Mouse (Mus musculus) 416B (cell line): ENCODE data around the gene Dusp10.

Experiments
- DNase-seq: peaks from one replicate; pipeline ENCODE4 v3.0.0; 2011; ENCODE audit warnings: low read depth

The Dusp10 gene

GRCm38 (mm10) chr1:184054176-184054575, 41.1 kb downstream of the Dusp10 start:
- no peak for DNase-seq

GRCm38 (mm10) chr1:184058206-184058605, 45.1 kb downstream of the Dusp10 start:
- no peak for DNase-seq

GRCm38 (mm10) chr1:184059814-184060213, 46.7 kb downstream of the Dusp10 start:
- no peak for DNase-seq

GRCm38 (mm10) chr1:184060381-184060780, 47.3 kb downstream of the Dusp10 start:
- DNase-seq: no peak

GRCm38 (mm10) chr1:184060828-184061734, 48.0 kb downstream of the Dusp10 start:
- no peak for DNase-seq

- no peak for DNase-seq
Observed at GRCm38 (mm10) chr1:184061901-184062300, 48.8 kb downstream of the Dusp10 start.

GRCm38 (mm10) chr1:184064306-184064705, 51.2 kb downstream of the Dusp10 start:
- DNase-seq: no peak

- DNase-seq: no peak
Observed at GRCm38 (mm10) chr1:184065589-184066361, 52.7 kb downstream of the Dusp10 start.

GRCm38 (mm10) chr1:184066460-184067287, 53.6 kb downstream of the Dusp10 start:
- peak; percentile 87 for DNase-seq

- DNase-seq: no peak
Observed at GRCm38 (mm10) chr1:184067704-184068558, 54.8 kb downstream of the Dusp10 start.

GRCm38 (mm10) chr1:184068971-184069370, 55.9 kb downstream of the Dusp10 start:
- no peak for DNase-seq

GRCm38 (mm10) chr1:184076065-184076464, 63.0 kb downstream of the Dusp10 start:
- DNase-seq: no peak

- no peak for DNase-seq
Observed at GRCm38 (mm10) chr1:184076756-184077155, 63.7 kb downstream of the Dusp10 start.

GRCm38 (mm10) chr1:184079304-184079703, 66.2 kb downstream of the Dusp10 start:
- DNase-seq: no peak

- DNase-seq: no peak
Observed at GRCm38 (mm10) chr1:184082661-184083060, 69.6 kb downstream of the Dusp10 start.

- peak; percentile 20 for DNase-seq
Observed at GRCm38 (mm10) chr1:184083166-184083565, 70.1 kb downstream of the Dusp10 start.

- no peak for DNase-seq
Observed at GRCm38 (mm10) chr1:184084961-184085360, 71.9 kb downstream of the Dusp10 start.

GRCm38 (mm10) chr1:184090515-184090914, 77.4 kb downstream of the Dusp10 start:
- DNase-seq: no peak

- no peak for DNase-seq
Observed at GRCm38 (mm10) chr1:184094914-184095313, 81.8 kb downstream of the Dusp10 start.

- no peak for DNase-seq
Observed at GRCm38 (mm10) chr1:184100414-184100813, 87.3 kb downstream of the Dusp10 start.
